Mouse (Mus musculus): ENCODE data around the gene Cul1. TPM values are rescaled to one million over a fixed set of nuclear protein-coding genes. Genes with fewer than 3 reads are reported as not detected.

The Cul1 gene
- total and polyA plus RNA-seq, 2 experiments from 2014 or later: 93.3 to 111 TPM

GRCm38 (mm10) chr6:47560407-47560806 lies 107.2 kb downstream of the Cul1 start:
- no peaks in the 10 kb centered on the region for H3K27me3 ChIP-seq (ENCODE audit: insufficient read depth, low read length)
- H3K9ac ChIP-seq (replicated peaks; ENCODE audit: low read length): no peak overlapping the region
- H3K36me3 ChIP-seq (ENCODE audit: insufficient read depth, low read length): peaks cover under 1% of the 10 kb centered on the region; the same call in 1 of the 2 replicates
- H3K4me2 ChIP-seq (ENCODE audit: low read depth, low read length): no peak overlapping the region
- H3K4me1 ChIP-seq (ENCODE audit: insufficient read depth, low read length): no peaks in the 10 kb centered on the region
- no peak for DNase-seq (ENCODE audit: low spot score)
- no peak for TF ChIP-seq CTCF (IDR thresholded peaks at IDR 0.05; ENCODE audit: low read depth)
- H3K4me3 ChIP-seq (ENCODE audit: low read length): no peak overlapping the region
- no peak overlapping the region for H3K27ac ChIP-seq
- no peaks in the 10 kb centered on the region for H3K9me3 ChIP-seq (ENCODE audit: low read length)
- no peak for ATAC-seq

GRCm38 (mm10) chr6:47560846-47561245 lies 107.6 kb downstream of the Cul1 start:
- TF ChIP-seq CTCF (IDR thresholded peaks at IDR 0.05; ENCODE audit: low read depth): no peak

DNA sequence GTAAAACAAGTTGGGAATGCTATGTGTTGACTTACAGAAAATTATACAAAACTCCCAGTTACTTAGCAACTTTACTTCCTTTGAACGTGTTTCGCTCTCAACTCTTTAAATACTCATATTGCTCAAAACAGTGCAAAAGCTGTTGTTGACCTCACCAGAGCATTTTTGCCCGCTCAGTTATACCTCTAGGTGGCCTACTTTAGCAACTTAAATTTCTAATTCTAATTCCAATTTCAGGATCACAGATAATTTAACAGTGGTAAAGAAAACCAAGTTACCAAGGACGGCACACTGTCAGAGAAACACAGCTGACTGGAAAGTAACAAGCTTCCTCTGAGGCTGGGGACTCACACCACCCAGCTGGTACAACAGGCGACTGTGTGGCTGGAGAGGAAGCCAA lies 108.2 kb downstream of the Cul1 start:
- WGBS: 80% methylated on average over 5 of the region's 5 CpGs
- no peak overlapping the region for H3K4me2 ChIP-seq (ENCODE audit: low read depth, low read length)
- H3K27me3 ChIP-seq (ENCODE audit: insufficient read depth, low read length): no peaks in the 10 kb centered on the region
- H3K36me3 ChIP-seq (ENCODE audit: insufficient read depth, low read length): no peaks in the 10 kb centered on the region
- TF ChIP-seq CTCF (IDR thresholded peaks at IDR 0.05; ENCODE audit: low read depth): peak; percentile 43
- H3K9ac ChIP-seq (replicated peaks; ENCODE audit: low read length): no peak overlapping the region
- H3K4me1 ChIP-seq (ENCODE audit: insufficient read depth, low read length): no peaks in the 10 kb centered on the region
- H3K9me3 ChIP-seq (ENCODE audit: low read length): no peaks in the 10 kb centered on the region
- H3K27ac ChIP-seq: no peak overlapping the region
- DNase-seq (ENCODE audit: low spot score): no peak
- H3K4me3 ChIP-seq (ENCODE audit: low read length): no peak overlapping the region
- no peak for ATAC-seq

More at GRCm38 (mm10) chr6:47560846-47561245, 107.6 kb downstream of the Cul1 start:
- DNase-seq (ENCODE audit: low spot score): no peak
- no peaks in the 10 kb centered on the region for H3K4me1 ChIP-seq (ENCODE audit: insufficient read depth, low read length)
- no peaks in the 10 kb centered on the region for H3K9me3 ChIP-seq (ENCODE audit: low read length)
- no peak overlapping the region for H3K27ac ChIP-seq
- no peaks in the 10 kb centered on the region for H3K36me3 ChIP-seq (ENCODE audit: insufficient read depth, low read length)
- WGBS: 92% methylated on average over 2 of the region's 2 CpGs
- ATAC-seq: no peak
- H3K4me2 ChIP-seq (ENCODE audit: low read depth, low read length): no peak overlapping the region
- H3K4me3 ChIP-seq (ENCODE audit: low read length): no peak overlapping the region
- no peak overlapping the region for H3K9ac ChIP-seq (replicated peaks; ENCODE audit: low read length)
- no peaks in the 10 kb centered on the region for H3K27me3 ChIP-seq (ENCODE audit: insufficient read depth, low read length)

GRCm38 (mm10) chr6:47565326-47566035 lies 112.3 kb downstream of the Cul1 start:
- no peak for TF ChIP-seq CTCF (IDR thresholded peaks at IDR 0.05; ENCODE audit: low read depth)
- H3K9ac ChIP-seq (replicated peaks; ENCODE audit: low read length): no peak overlapping the region
- H3K36me3 ChIP-seq (ENCODE audit: insufficient read depth, low read length): peaks cover 19% of the 10 kb centered on the region
- H3K4me1 ChIP-seq (ENCODE audit: insufficient read depth, low read length): no peaks in the 10 kb centered on the region
- no peak for ATAC-seq
- WGBS: 83% methylated on average over 1 of the region's 1 CpGs
- no peaks in the 10 kb centered on the region for H3K9me3 ChIP-seq (ENCODE audit: low read length)
- H3K4me3 ChIP-seq (ENCODE audit: low read length): no peak overlapping the region
- no peak overlapping the region for H3K4me2 ChIP-seq (ENCODE audit: low read depth, low read length)
- H3K27me3 ChIP-seq (ENCODE audit: insufficient read depth, low read length): no peaks in the 10 kb centered on the region
- DNase-seq (ENCODE audit: low spot score): peak; percentile 5
- no peak overlapping the region for H3K27ac ChIP-seq

- H3K9ac ChIP-seq (replicated peaks; ENCODE audit: low read length): no peak overlapping the region
- no peak overlapping the region for H3K4me2 ChIP-seq (ENCODE audit: low read depth, low read length)
- DNase-seq (ENCODE audit: low spot score) (no peak), ATAC-seq (no peak)
- no peaks in the 10 kb centered on the region for H3K27me3 ChIP-seq (ENCODE audit: insufficient read depth, low read length)
- no peak overlapping the region for H3K27ac ChIP-seq
- H3K9me3 ChIP-seq (ENCODE audit: low read length): no peaks in the 10 kb centered on the region
- H3K4me3 ChIP-seq (ENCODE audit: low read length): no peak overlapping the region
- no peaks in the 10 kb centered on the region for H3K4me1 ChIP-seq (ENCODE audit: insufficient read depth, low read length)
- 93% methylated on average over 2 of the region's 2 CpGs for WGBS
- no peak for TF ChIP-seq CTCF (IDR thresholded peaks at IDR 0.05; ENCODE audit: low read depth)
- peaks cover 11% of the 10 kb centered on the region for H3K36me3 ChIP-seq (ENCODE audit: insufficient read depth, low read length)
Observed at GRCm38 (mm10) chr6:47572887-47573286, 119.7 kb downstream of the Cul1 start.

Other genes starting within 250 kb of the Cul1 start
- gene Ezh2, start 141.9 kb downstream of the Cul1 start, total RNA-seq (2014; rRNA removed): 23.1 and 25.8 TPM in 2 replicates
- gene Ezh2, start 141.9 kb downstream of the Cul1 start, polyA plus RNA-seq (2015; fragmentation: Nextera tagmentation; extraction: Ambion mirVana): 32.0 and 37.1 TPM in 2 replicates